Mouse (Mus musculus) forebrain, embryonic 13.5 days (tissue): ENCODE data around the gene Galntl6. TPM values are rescaled to one million over a fixed set of nuclear protein-coding genes. Genes with fewer than 3 reads are reported as not detected.

Experiments
- ATAC-seq: fragments of 200-750 bp; cut with Nextera tagmentation; 2 replicates; pipeline ENCODE4 v1.8.0; 2017
- H3K27ac ChIP-seq: fragments of 300-500 bp; sonication (generic); 2 replicates; pipeline ENCODE4 v1.5.1; 2015; ENCODE audit warnings: inconsistent platforms, mild to moderate bottlenecking, moderate library complexity
- H3K27me3 ChIP-seq: fragments of 300-500 bp; sonication (generic); 2 replicates; pipeline ENCODE4 v1.6.1; 2015; ENCODE audit warnings: mild to moderate bottlenecking, inconsistent platforms
- H3K36me3 ChIP-seq: fragments of 300-500 bp; sonication (generic); 2 replicates; pipeline ENCODE4 v1.6.1; 2015; ENCODE audit warnings: mild to moderate bottlenecking, inconsistent platforms; ENCODE audit not compliant: poor library complexity, severe bottlenecking
- H3K4me1 ChIP-seq: fragments of 300-500 bp; sonication (generic); 2 replicates; pipeline ENCODE4 v1.6.1; 2015; ENCODE audit warnings: inconsistent platforms
- H3K4me2 ChIP-seq: fragments of 300-500 bp; sonication (generic); 2 replicates; pipeline ENCODE4 v1.6.1; 2015; ENCODE audit warnings: inconsistent platforms, mild to moderate bottlenecking, moderate library complexity
- H3K4me3 ChIP-seq: fragments of 300-500 bp; sonication (generic); 2 replicates; pipeline ENCODE4 v1.5.1; 2015; ENCODE audit warnings: mild to moderate bottlenecking, inconsistent platforms
- H3K9ac ChIP-seq: fragments of 300-500 bp; sonication (generic); 2 replicates; pipeline ENCODE4 v1.6.1; 2015; ENCODE audit warnings: mild to moderate bottlenecking, inconsistent platforms
- H3K9me3 ChIP-seq: fragments of 300-500 bp; sonication (generic); replicated peaks from 2 replicates; pipeline ENCODE4 v1.6.1; 2016; ENCODE audit warnings: inconsistent platforms
- WGBS: fragments of 180-500 bp; shearing (Covaris S2); methylation state at CpG from one replicate; pipeline ENCODE4 v1.1.7; 2015; 5-methylcytosine and 5-hydroxymethylcytosine counted together
- polyA plus RNA-seq: library from polyadenylated mRNA; unstranded; fragments of >200 nt; fragmentation: Nextera tagmentation; extraction: Ambion mirVana; gene quantifications from 2 replicates; pipeline ENCODE4 v1.2.1, GENCODE M21; 2015

Gene Galntl6
- polyA plus RNA-seq, 1 experiment from 2014 or later: 2.5 TPM

GRCm38 (mm10) chr8:57741309-57741708 lies 1171.1 kb downstream of the Galntl6 start:
- WGBS: 57% methylated on average over 8 of the region's 8 CpGs
- no peak for ATAC-seq

GRCm38 (mm10) chr8:57737281-57737680 lies 1175.2 kb downstream of the Galntl6 start:
- ATAC-seq: no peak
- peaks cover 10% of the 10 kb centered on the region for H3K4me1 ChIP-seq
- no peak overlapping the region for H3K27ac ChIP-seq
- no peaks in the 10 kb centered on the region for H3K9me3 ChIP-seq
- H3K4me3 ChIP-seq: no peak overlapping the region
- H3K4me2 ChIP-seq: no peak overlapping the region
- H3K36me3 ChIP-seq: no peaks in the 10 kb centered on the region
- H3K9ac ChIP-seq: no peak overlapping the region
- WGBS: 91% methylated on average over 4 of the region's 4 CpGs
- H3K27me3 ChIP-seq: no peaks in the 10 kb centered on the region

More at GRCm38 (mm10) chr8:57741309-57741708, 1171.1 kb downstream of the Galntl6 start:
- H3K36me3 ChIP-seq: no peaks in the 10 kb centered on the region
- peaks cover 3% of the 10 kb centered on the region; the same call in 1 of the 2 replicates for H3K4me1 ChIP-seq
- no peak overlapping the region for H3K27ac ChIP-seq
- no peaks in the 10 kb centered on the region for H3K9me3 ChIP-seq
- H3K27me3 ChIP-seq: no peaks in the 10 kb centered on the region
- no peak overlapping the region for H3K4me2 ChIP-seq
- H3K9ac ChIP-seq: no peak overlapping the region
- H3K4me3 ChIP-seq: no peak overlapping the region

- ATAC-seq: 0 out of 2 replicates have a peak, but pooled peaks have one; percentile 30
- Histone ChIP-seq H3K9ac (no peak overlapping the region), H3K4me3 (no peak overlapping the region), H3K27me3 (no peaks in the 10 kb centered on the region), H3K27ac (no peak overlapping the region), H3K4me2 (no peak overlapping the region), H3K36me3 (no peaks in the 10 kb centered on the region), H3K4me1 (peaks cover 6% of the 10 kb centered on the region), H3K9me3 (no peaks in the 10 kb centered on the region)
- WGBS: 4% methylated on average over 2 of the region's 2 CpGs
These were observed 1179.6 kb downstream of the Galntl6 start for GRCm38 (mm10) chr8:57732795-57733194.

GRCm38 (mm10) chr8:57731666-57732065 lies 1180.8 kb downstream of the Galntl6 start:
- H3K9me3 ChIP-seq: no peaks in the 10 kb centered on the region
- ATAC-seq: no peak
- no peaks in the 10 kb centered on the region for H3K36me3 ChIP-seq
- no peak overlapping the region for H3K27ac ChIP-seq
- H3K27me3 ChIP-seq: no peaks in the 10 kb centered on the region
- H3K9ac ChIP-seq: no peak overlapping the region
- WGBS: 75% methylated on average over 8 of the region's 8 CpGs
- H3K4me2 ChIP-seq: no peak overlapping the region
- no peak overlapping the region for H3K4me3 ChIP-seq
- peaks cover 6% of the 10 kb centered on the region for H3K4me1 ChIP-seq

GRCm38 (mm10) chr8:57728276-57728675 lies 1184.2 kb downstream of the Galntl6 start:
- no peaks in the 10 kb centered on the region for H3K9me3 ChIP-seq
- no peak overlapping the region for H3K27ac ChIP-seq
- no peak overlapping the region for H3K4me2 ChIP-seq
- no peak overlapping the region for H3K4me3 ChIP-seq
- no peak for ATAC-seq
- H3K36me3 ChIP-seq: no peaks in the 10 kb centered on the region
- 60% methylated on average over 2 of the region's 2 CpGs for WGBS
- H3K27me3 ChIP-seq: no peaks in the 10 kb centered on the region
- H3K9ac ChIP-seq: no peak overlapping the region
- H3K4me1 ChIP-seq: peaks cover 6% of the 10 kb centered on the region

GRCm38 (mm10) chr8:57724843-57725627 lies 1187.4 kb downstream of the Galntl6 start:
- WGBS: 89% methylated on average over 13 of the region's 13 CpGs
- no peaks in the 10 kb centered on the region for H3K27me3 ChIP-seq
- no peak overlapping the region for H3K27ac ChIP-seq
- H3K4me3 ChIP-seq: no peak overlapping the region
- H3K4me1 ChIP-seq: no peaks in the 10 kb centered on the region
- no peaks in the 10 kb centered on the region for H3K36me3 ChIP-seq
- H3K4me2 ChIP-seq: no peak overlapping the region
- no peak for ATAC-seq
- no peaks in the 10 kb centered on the region for H3K9me3 ChIP-seq
- H3K9ac ChIP-seq: no peak overlapping the region

Other genes with a start within 250 kb of the Galntl6 start
- 3.4 and 4.8 TPM in 2 replicates for gene BC030500, start 885 bp downstream of the Galntl6 start, polyA plus RNA-seq